Mouse (Mus musculus) ES-E14 (cell line): ENCODE measurements at regions not wholly inside any gene's neighbourhood (a gene's known extent, or its start where the extent isn't known, plus 50 kb on each side); places are given as distances from the start of the nearest gene placed in this dataset.

Experiments used
- CHD2 ChIP-seq: IDR thresholded peaks from 2 replicates; pipeline ENCODE4 v1.6.1; 2014; ENCODE audit warnings: mild to moderate bottlenecking, low read depth, low read length, inconsistent platforms
- HCFC1 ChIP-seq: IDR thresholded peaks from 2 replicates; pipeline ENCODE4 v1.6.1; 2012; ENCODE audit warnings: low read length, inconsistent platforms, borderline replicate concordance; ENCODE audit not compliant: insufficient read depth
- MAFK ChIP-seq: IDR thresholded peaks from 2 replicates; pipeline ENCODE4 v1.6.1; 2014; ENCODE audit warnings: mild to moderate bottlenecking, low read depth, low read length, inconsistent platforms; ENCODE audit not compliant: insufficient read depth
- ZC3H11A ChIP-seq: IDR thresholded peaks from 2 replicates; pipeline ENCODE4 v1.6.1; 2012; ENCODE audit warnings: low read depth, mild to moderate bottlenecking, inconsistent platforms, low read length, borderline replicate concordance
- ZNF384 ChIP-seq: IDR thresholded peaks from 2 replicates; pipeline ENCODE4 v1.6.1; 2012; ENCODE audit warnings: low read depth, low read length, inconsistent platforms

GRCm38 (mm10) chrX:169473518-169473917 lies 153.3 kb upstream of the Hccs start:
- no peak for TF ChIP-seq ZC3H11A
- no peak for TF ChIP-seq MAFK
- no peak for TF ChIP-seq CHD2
- no peak for TF ChIP-seq HCFC1
- no peak for TF ChIP-seq ZNF384
